8 mouse cellular contexts compared by ENCODE assay signal in the genomic region with DNA sequence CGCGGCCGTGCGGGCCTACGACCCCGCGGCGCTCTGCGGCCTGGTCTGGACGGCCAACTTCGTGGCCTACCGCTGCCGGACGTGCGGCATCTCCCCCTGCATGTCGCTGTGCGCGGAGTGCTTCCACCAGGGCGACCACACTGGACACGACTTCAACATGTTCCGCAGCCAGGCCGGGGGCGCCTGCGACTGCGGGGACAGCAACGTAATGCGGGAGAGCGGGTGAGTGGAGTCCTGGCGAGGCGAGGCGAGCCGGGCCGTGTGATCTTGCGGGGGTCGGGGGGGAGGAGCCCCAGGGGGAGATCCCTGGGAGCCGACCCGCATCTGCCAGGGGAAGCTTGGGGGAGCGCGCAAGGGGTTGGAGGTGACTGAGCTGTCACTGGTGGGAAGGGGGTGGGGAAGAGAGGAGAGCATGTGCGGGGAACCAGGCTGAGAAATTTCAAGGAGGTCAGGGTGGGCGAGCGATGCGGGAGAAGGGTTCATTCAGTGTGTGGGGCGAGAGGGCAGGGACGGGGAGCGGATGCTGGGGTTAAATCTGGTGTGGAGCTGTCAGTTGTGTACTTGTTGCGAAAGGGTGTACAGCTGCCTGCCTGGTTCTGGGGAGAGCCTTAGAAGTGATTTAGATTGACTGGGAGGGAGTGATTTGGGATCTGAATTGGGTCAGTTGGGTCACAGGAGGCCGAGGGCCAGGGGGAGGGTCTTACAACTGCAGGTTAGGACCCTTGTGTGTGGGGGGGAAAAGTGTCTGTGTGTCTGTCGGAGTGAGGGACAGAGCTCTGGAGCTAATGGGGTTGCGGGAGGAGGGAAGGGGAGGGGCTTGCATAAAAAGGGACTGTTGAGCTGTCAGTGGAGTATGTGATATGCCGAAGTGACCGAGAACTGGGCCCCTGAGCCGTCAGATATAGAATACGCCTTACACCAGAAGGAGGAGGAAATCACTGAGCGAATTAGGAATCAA. TPM values are rescaled to one million over a fixed set of nuclear protein-coding genes. Genes with fewer than 3 reads are reported as not detected.
DNase-seq lines count a peak whose midpoint lies in the region; ATAC-seq lines count a peak whose summit lies in the region.

No protein-coding gene starts in this region.

- peak; percentile 58 for DNase-seq in adrenal gland, adult 8-10 months
- DNase-seq in embryo, embryonic 10.5 days (ENCODE audit: low spot score) = peak; percentile 68
- peak; percentile 21 to 51 for DNase-seq in gastrocnemius, postnatal 36 days
- DNase-seq in left cerebral cortex, postnatal 25 days (ENCODE audit: low spot score in 2 of 2) = peak; percentile 40 to 64
- DNase-seq in right cerebral cortex, postnatal 25 days = peak; percentile 38
- DNase-seq in yolk sac, embryonic 10.5 days (ENCODE audit: low spot score) = peak; percentile 67

- H3K9ac ChIP-seq in intestine, embryonic 15.5 days = peak overlapping the region; percentile 96

- intact Hi-C loops in gastrocnemius, postnatal 36 days (cut with DNase I) = loop anchor here (5.0 kb wide), 1 partner anchor 36 kb away; the partner anchor contains the start of gene Ssb
- intact Hi-C loops in left cerebral cortex, postnatal 25 days (cut with DNase I) = no loop called here

- peak; percentile 83 for ATAC-seq in intestine, embryonic 15.5 days
- peak; percentile 90 for ATAC-seq in megakaryocyte-erythroid progenitor cell, adult 5-6 weeks (replicated peaks; ENCODE audit: low FRiP score, low TSS enrichment, poor library complexity, severe bottlenecking)

- no peaks in the 10 kb centered on the region for H3K36me3 ChIP-seq in intestine, embryonic 15.5 days

- under 1% methylated on average over 55 of the region's 55 CpGs for WGBS in intestine, embryonic 15.5 days

- H3K9me3 ChIP-seq in intestine, embryonic 15.5 days = no peaks in the 10 kb centered on the region

- peak overlapping the region; percentile 88 for H3K27ac ChIP-seq in intestine, embryonic 15.5 days

- peak overlapping the region; percentile 94 for H3K4me3 ChIP-seq in intestine, embryonic 15.5 days (replicated peaks)

- H3K27me3 ChIP-seq in intestine, embryonic 15.5 days (replicated peaks) = no peaks in the 10 kb centered on the region

- peaks cover 3% of the 10 kb centered on the region; the same call in 1 of the 2 replicates for H3K4me1 ChIP-seq in intestine, embryonic 15.5 days (replicated peaks)

- peak overlapping the region; percentile 87 for H3K4me2 ChIP-seq in intestine, embryonic 15.5 days (replicated peaks)

RNA-seq across cellular contexts. Expression of gene Ubr3, which starts 0.9 kb away (rescaled TPM):
- 10 to 100 TPM; 85.6 to 99.8 (median 95.5) TPM for total RNA-seq in adrenal gland, adult 8-10 months (2022)
- total RNA-seq in gastrocnemius, postnatal 36 days (2021) = 100 to 1,000 TPM; 162 to 170 TPM
- 10.5 and 10.9 TPM in 2 replicates for polyA plus RNA-seq in intestine, embryonic 15.5 days (2015; fragmentation: Nextera tagmentation; extraction: Ambion mirVana)
- 100 to 1,000 TPM; 137 to 146 TPM for total RNA-seq in left cerebral cortex, postnatal 25 days (2021)
- total RNA-seq in megakaryocyte-erythroid progenitor cell, adult 5-6 weeks (2014; fragmentation: Nextera tagmentation) = 31.5 and 37.1 TPM in 2 replicates
- total RNA-seq in megakaryocyte-erythroid progenitor cell, adult 5-6 weeks (2017) = 39.3 and 67.1 TPM in 2 replicates

RNA-seq across cellular contexts. Expression of gene Mettl5, which starts 12.5 kb away (rescaled TPM):
- total RNA-seq in adrenal gland, adult 8-10 months (2022) = 10 to 100 TPM; 16.2 to 26.2 (median 21.0) TPM
- 10 to 100 TPM; 15.7 to 17.2 TPM for total RNA-seq in gastrocnemius, postnatal 36 days (2021)
- 39.8 and 41.2 TPM in 2 replicates for polyA plus RNA-seq in intestine, embryonic 15.5 days (2015; fragmentation: Nextera tagmentation; extraction: Ambion mirVana)
- total RNA-seq in left cerebral cortex, postnatal 25 days (2021) = 10 to 100 TPM; 10.5 to 14.2 TPM
- 27.3 and 60.1 TPM in 2 replicates for total RNA-seq in megakaryocyte-erythroid progenitor cell, adult 5-6 weeks (2014; fragmentation: Nextera tagmentation)
- 43.5 and 86.1 TPM in 2 replicates for total RNA-seq in megakaryocyte-erythroid progenitor cell, adult 5-6 weeks (2017)

RNA-seq across cellular contexts. Expression of gene Ssb, which starts 36.5 kb away (rescaled TPM):
- 100 to 1,000 TPM; 149 to 159 (median 152) TPM for total RNA-seq in adrenal gland, adult 8-10 months (2022)
- 10 to 100 TPM; 44.2 to 61.3 TPM for total RNA-seq in gastrocnemius, postnatal 36 days (2021)
- 290 and 358 TPM in 2 replicates for polyA plus RNA-seq in intestine, embryonic 15.5 days (2015; fragmentation: Nextera tagmentation; extraction: Ambion mirVana)
- total RNA-seq in left cerebral cortex, postnatal 25 days (2021) = 100 to 1,000 TPM; 119 to 125 TPM
- total RNA-seq in megakaryocyte-erythroid progenitor cell, adult 5-6 weeks (2014; fragmentation: Nextera tagmentation) = 248 and 394 TPM in 2 replicates
- total RNA-seq in megakaryocyte-erythroid progenitor cell, adult 5-6 weeks (2017) = 771 and 927 TPM in 2 replicates

Comparison
In these comparisons a context has a peak if more than half of its experiments do, and no peak if none do; other contexts are left out.
1. Peak in every context shown above with its lines: DNase-seq, ATAC-seq, H3K4me3 ChIP-seq and H3K27ac ChIP-seq.